Mouse (Mus musculus) heart, postnatal 0 days (tissue): Measurements from ENCODE around the gene Bcas3.
"Not testable (repeated sequence)": the region's sequence is repeated elsewhere in the genome, so short reads cannot be mapped to it uniquely, and the experiment has no call there.

ENCODE experiments used
- CTCF ChIP-seq: IDR thresholded peaks from 2 replicates; pipeline ENCODE4 v1.5.1; 2016; ENCODE audit warnings: antibody characterized with exemption, control low read depth, low read depth
- EP300 ChIP-seq: IDR thresholded peaks from 2 replicates; pipeline ENCODE4 v1.6.1; 2016; ENCODE audit warnings: antibody characterized with exemption, low read depth

DNA sequence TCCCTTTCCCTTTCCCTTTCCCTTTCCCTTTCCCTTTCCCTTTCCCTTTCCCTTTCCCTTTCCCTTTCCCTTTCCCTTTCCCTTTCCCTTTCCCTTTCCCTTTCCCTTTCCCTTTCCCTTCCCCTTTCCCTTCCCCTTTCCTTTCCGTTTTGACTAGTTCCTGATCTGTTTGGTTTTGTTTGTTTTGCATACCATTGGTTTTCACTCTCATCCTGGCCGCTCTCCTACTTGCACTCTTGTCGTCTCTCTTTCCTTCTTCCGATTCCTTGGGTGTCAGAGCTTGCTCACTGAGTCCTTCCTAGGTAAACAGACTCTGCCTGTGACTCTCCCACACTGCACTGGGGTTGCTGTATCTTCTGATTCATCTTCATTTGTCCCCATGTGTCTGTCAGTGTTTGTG lies 151.8 kb downstream of the Bcas3 start:
- TF ChIP-seq EP300, CTCF: not testable (repeated sequence)
